ENCODE assay signal across 9 mouse cellular contexts in genomic region chr7:102919632-102920031, GRCm38 (mm10). TPM values are rescaled to one million over a fixed set of nuclear protein-coding genes. Genes with fewer than 3 reads are reported as not detected.
DNase-seq lines count a peak whose midpoint lies in the region; ATAC-seq lines count a peak whose summit lies in the region.
"Had no signal": no experiment of that assay in that cellular context is flagged by ENCODE, and none has a peak within 500 bp of the region (broad histone marks: within the 10 kb centered on the region; RNA-seq: fewer than 3 reads in every experiment).

No protein-coding gene starts in this region.

- H3K27me3 ChIP-seq in heart, embryonic 10.5 days (ENCODE audit: insufficient read depth, poor library complexity, severe bottlenecking): no peaks in the 10 kb centered on the region
- no peaks in the 10 kb centered on the region for H3K27me3 ChIP-seq in hindbrain, embryonic 13.5 days

- peak; percentile 2 to 39 for DNase-seq in heart, adult 18-20 months
- no peak for DNase-seq in heart, embryonic 10.5 days (ENCODE audit: low spot score)
- peak; percentile 37 for DNase-seq in CD4-positive helper T cell, adult 2 months (ENCODE audit: low read depth, low spot score)
- peak; percentile 44 for DNase-seq in c-Kit-positive CD71-positive TER-119-negative erythroid progenitor cells, embryonic 14.5 days (ENCODE audit: low read depth)
- DNase-seq in spleen, postnatal 14 days (ENCODE audit: low spot score in 2 of 2): no peak
- no peak for DNase-seq in thymus, postnatal 25 days

- no peaks in the 10 kb centered on the region for H3K36me3 ChIP-seq in heart, embryonic 10.5 days
- no peaks in the 10 kb centered on the region for H3K36me3 ChIP-seq in hindbrain, embryonic 13.5 days

- ATAC-seq in hindbrain, embryonic 13.5 days (ENCODE audit: low FRiP score): peak; percentile 76
- peak; percentile 97 for ATAC-seq in megakaryocyte progenitor cell, adult 5-6 weeks (replicated peaks; ENCODE audit: poor library complexity)

- H3K4me1 ChIP-seq in heart, embryonic 10.5 days: 0 out of 2 replicates have a peak, but pooled peaks cover 5% of the 10 kb centered on the region
- H3K4me1 ChIP-seq in hindbrain, embryonic 13.5 days (replicated peaks): no peaks in the 10 kb centered on the region

- no peak overlapping the region for H3K27ac ChIP-seq in heart, embryonic 10.5 days
- H3K27ac ChIP-seq in hindbrain, embryonic 13.5 days: no peak overlapping the region

- no peak overlapping the region for H3K9ac ChIP-seq in hindbrain, embryonic 13.5 days

- H3K9me3 ChIP-seq in heart, embryonic 10.5 days: no peaks in the 10 kb centered on the region
- H3K9me3 ChIP-seq in hindbrain, embryonic 13.5 days: no peaks in the 10 kb centered on the region

- no peak overlapping the region for H3K4me2 ChIP-seq in hindbrain, embryonic 13.5 days

- 10% methylated on average over 1 of the region's 1 CpGs for WGBS in heart, embryonic 10.5 days
- 17% methylated on average over 1 of the region's 1 CpGs for WGBS in hindbrain, embryonic 13.5 days

- H3K4me3 ChIP-seq in heart, embryonic 10.5 days: no peak overlapping the region
- no peak overlapping the region for H3K4me3 ChIP-seq in hindbrain, embryonic 13.5 days

RNA-seq across cellular contexts. Expression of gene Olfr571, which starts 2.3 kb away (rescaled TPM):
- total RNA-seq in heart, adult 18-20 months (2021): not detected
- polyA plus RNA-seq in heart, embryonic 10.5 days (2016; fragmentation: Nextera tagmentation; extraction: Ambion mirVana): not detected in 2 replicates
- polyA plus RNA-seq in hindbrain, embryonic 13.5 days (2015; fragmentation: Nextera tagmentation; extraction: Ambion mirVana): not detected in 2 replicates
- not detected in 2 replicates for total RNA-seq in megakaryocyte progenitor cell, adult 5-6 weeks (2015)
- total RNA-seq in megakaryocyte progenitor cell, adult 5-6 weeks (2017): not detected in 2 replicates
- polyA plus RNA-seq: limb, embryonic 11.5 days had no signal

RNA-seq across cellular contexts. Expression of gene Olfr572, which starts 4.6 kb away (rescaled TPM):
- not detected for total RNA-seq in heart, adult 18-20 months (2021)
- not detected in 2 replicates for polyA plus RNA-seq in heart, embryonic 10.5 days (2016; fragmentation: Nextera tagmentation; extraction: Ambion mirVana)
- not detected in 2 replicates for polyA plus RNA-seq in hindbrain, embryonic 13.5 days (2015; fragmentation: Nextera tagmentation; extraction: Ambion mirVana)
- not detected in 2 replicates for total RNA-seq in megakaryocyte progenitor cell, adult 5-6 weeks (2015)
- total RNA-seq in megakaryocyte progenitor cell, adult 5-6 weeks (2017): not detected in 2 replicates
- polyA plus RNA-seq: limb, embryonic 11.5 days had no signal

RNA-seq across cellular contexts. Expression of gene Olfr573-ps1, which starts 22.7 kb away (rescaled TPM):
- total RNA-seq in heart, adult 18-20 months (2021): not detected
- polyA plus RNA-seq in heart, embryonic 10.5 days (2016; fragmentation: Nextera tagmentation; extraction: Ambion mirVana): not detected in 2 replicates
- polyA plus RNA-seq in hindbrain, embryonic 13.5 days (2015; fragmentation: Nextera tagmentation; extraction: Ambion mirVana): not detected in 2 replicates
- total RNA-seq in megakaryocyte progenitor cell, adult 5-6 weeks (2015): not detected in 2 replicates
- not detected in 2 replicates for total RNA-seq in megakaryocyte progenitor cell, adult 5-6 weeks (2017)
- polyA plus RNA-seq: limb, embryonic 11.5 days had no signal

RNA-seq across cellular contexts. Expression of gene Olfr570, which starts 25.3 kb away (rescaled TPM):
- not detected for total RNA-seq in heart, adult 18-20 months (2021)
- not detected in 2 replicates for polyA plus RNA-seq in heart, embryonic 10.5 days (2016; fragmentation: Nextera tagmentation; extraction: Ambion mirVana)
- polyA plus RNA-seq in hindbrain, embryonic 13.5 days (2015; fragmentation: Nextera tagmentation; extraction: Ambion mirVana): not detected in 2 replicates
- not detected in 2 replicates for total RNA-seq in megakaryocyte progenitor cell, adult 5-6 weeks (2015)
- total RNA-seq in megakaryocyte progenitor cell, adult 5-6 weeks (2017): not detected in 2 replicates
- polyA plus RNA-seq: limb, embryonic 11.5 days had no signal

RNA-seq across cellular contexts. Expression of gene Olfr574, which starts 28.6 kb away (rescaled TPM):
- total RNA-seq in heart, adult 18-20 months (2021): not detected
- polyA plus RNA-seq in heart, embryonic 10.5 days (2016; fragmentation: Nextera tagmentation; extraction: Ambion mirVana): not detected in 2 replicates
- not detected in 2 replicates for polyA plus RNA-seq in hindbrain, embryonic 13.5 days (2015; fragmentation: Nextera tagmentation; extraction: Ambion mirVana)
- not detected in 2 replicates for total RNA-seq in megakaryocyte progenitor cell, adult 5-6 weeks (2015)
- total RNA-seq in megakaryocyte progenitor cell, adult 5-6 weeks (2017): not detected in 2 replicates
- polyA plus RNA-seq: limb, embryonic 11.5 days had no signal

Comparison
In these comparisons a context has a peak if more than half of its experiments do, and no peak if none do; other contexts are left out.
1. DNase-seq: peak in heart, adult 18-20 months (2 of 2), CD4-positive helper T cell, adult 2 months (single experiment) and c-Kit-positive CD71-positive TER-119-negative erythroid progenitor cells, embryonic 14.5 days (single experiment); none in heart, embryonic 10.5 days (single experiment), spleen, postnatal 14 days (0 of 2) and thymus, postnatal 25 days (single experiment).